Mouse (Mus musculus): Measurements from ENCODE around the gene Suclg2.

- TF ChIP-seq CTCF (IDR thresholded peaks at IDR 0.05; ENCODE audit: borderline replicate concordance, extremely low read depth, insufficient read depth, insufficient read length) (no peak), POLR2A (IDR thresholded peaks at IDR 0.05; ENCODE audit: borderline replicate concordance, extremely low read depth, insufficient read depth, insufficient read length, poor library complexity, severe bottlenecking) (no peak)
These were observed 43.9 kb downstream of the Suclg2 start for GRCm38 (mm10) chr6:95674651-95675050.
